Mouse (Mus musculus) stomach, postnatal 0 days (tissue): ENCODE measurements at regions not wholly inside any gene's neighbourhood (a gene's known extent, or its start where the extent isn't known, plus 50 kb on each side); places are given as distances from the start of the nearest gene placed in this dataset.
A peak's percentile ranks its signal among the peaks of the same experiment; 100 is the strongest.

Experiments used
- ATAC-seq: fragments of 200-750 bp; cut with Nextera tagmentation; 2 replicates; pipeline ENCODE4 v1.8.0; 2017; ENCODE audit not compliant: low FRiP score, low TSS enrichment
- DNase-seq: peaks from one replicate; pipeline ENCODE4 v3.0.0-alpha.2; 2016; ENCODE audit warnings: low spot score
- H3K27ac ChIP-seq: fragments of 300-500 bp; sonication (generic); replicated peaks from 2 replicates; pipeline ENCODE4 v1.5.1; 2014; ENCODE audit warnings: mild to moderate bottlenecking, control low read depth
- H3K27me3 ChIP-seq: fragments of 300-500 bp; sonication (generic); 2 replicates; pipeline ENCODE4 v1.6.1; 2014; ENCODE audit warnings: low read length; ENCODE audit not compliant: control insufficient read depth, insufficient read depth
- H3K36me3 ChIP-seq: fragments of 300-500 bp; sonication (generic); 2 replicates; pipeline ENCODE4 v1.6.1; 2014; ENCODE audit warnings: low read length, mixed read lengths; ENCODE audit not compliant: control insufficient read depth, insufficient read depth
- H3K4me1 ChIP-seq: fragments of 300-500 bp; sonication (generic); replicated peaks from 2 replicates; pipeline ENCODE4 v1.6.1; 2014; ENCODE audit warnings: antibody characterized with exemption; ENCODE audit not compliant: control insufficient read depth, insufficient read depth
- H3K4me2 ChIP-seq: fragments of 300-500 bp; sonication (generic); replicated peaks from 2 replicates; pipeline ENCODE4 v1.6.1; 2014; ENCODE audit warnings: low read depth, mild to moderate bottlenecking, control low read depth, moderate library complexity
- H3K4me3 ChIP-seq: fragments of 300-500 bp; sonication (generic); 2 replicates; pipeline ENCODE4 v1.5.1; 2014; ENCODE audit warnings: low read depth, low read length, control low read depth
- H3K9ac ChIP-seq: fragments of 300-500 bp; sonication (generic); 2 replicates; pipeline ENCODE4 v1.6.1; 2014; ENCODE audit warnings: mild to moderate bottlenecking, low read length, control low read depth, mixed read lengths
- H3K9me3 ChIP-seq: fragments of 300-500 bp; sonication (generic); 2 replicates; pipeline ENCODE4 v1.6.1; 2016; ENCODE audit warnings: low read length; ENCODE audit not compliant: control insufficient read depth
- CTCF ChIP-seq: IDR thresholded peaks from 2 replicates; pipeline ENCODE4 v1.5.1; 2016; ENCODE audit warnings: antibody characterized with exemption, low read depth, mild to moderate bottlenecking, moderate library complexity
- EP300 ChIP-seq: optimal IDR thresholded peaks from 2 replicates; pipeline ENCODE3; 2016; ENCODE audit warnings: antibody characterized with exemption
- WGBS: fragments of 180-500 bp; shearing (Covaris S2); extraction: QIAGEN DNeasy Blood & Tissue Kit; methylation state at CpG from one replicate; pipeline ENCODE4 v1.1.7; 2014; 5-methylcytosine and 5-hydroxymethylcytosine counted together

- DNase-seq: no peak
- no peak for TF ChIP-seq EP300
- peak; percentile 84 for TF ChIP-seq CTCF
Measured at GRCm38 (mm10) chr17:75617280-75617679, 65.5 kb upstream of the Fam98a start.

DNA sequence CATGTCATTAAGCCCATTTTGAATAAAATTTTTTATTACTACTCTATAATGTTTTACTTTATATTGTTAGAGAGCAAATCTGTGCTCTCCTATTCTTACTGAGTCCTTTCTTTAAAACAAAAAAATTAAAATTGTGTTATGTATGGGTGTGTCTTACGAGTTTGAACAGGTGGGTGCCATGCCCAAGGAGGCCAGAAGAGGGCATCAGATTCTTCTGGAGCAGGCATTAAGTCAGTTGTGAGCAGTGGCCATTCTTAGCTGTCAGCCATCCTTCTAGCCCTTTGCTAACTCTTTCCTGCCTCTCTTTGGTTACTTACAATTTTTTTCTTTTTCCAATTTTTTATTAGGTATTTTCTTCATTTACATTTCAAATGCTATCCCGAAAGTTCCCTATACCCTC is 63.6 kb upstream of the Fam98a start:
- H3K4me1 ChIP-seq: no peaks in the 10 kb centered on the region
- no peak overlapping the region for H3K9ac ChIP-seq
- DNase-seq (peak; percentile 30), ATAC-seq (no peak)
- 80% methylated on average over 2 of the region's 2 CpGs for WGBS
- no peaks in the 10 kb centered on the region for H3K27me3 ChIP-seq
- no peaks in the 10 kb centered on the region for H3K36me3 ChIP-seq
- TF ChIP-seq EP300: no peak
- peak; percentile 61 for TF ChIP-seq CTCF
- no peaks in the 10 kb centered on the region for H3K9me3 ChIP-seq
- H3K27ac ChIP-seq: no peak overlapping the region
- no peak overlapping the region for H3K4me3 ChIP-seq
- H3K4me2 ChIP-seq: no peak overlapping the region

More at GRCm38 (mm10) chr17:75617280-75617679, 65.5 kb upstream of the Fam98a start:
- no peaks in the 10 kb centered on the region for H3K4me1 ChIP-seq
- 0 out of 2 replicates have a peak, but pooled peaks have one; percentile 59 for ATAC-seq
- no peak overlapping the region for H3K4me3 ChIP-seq
- H3K4me2 ChIP-seq: no peak overlapping the region
- no peaks in the 10 kb centered on the region for H3K27me3 ChIP-seq
- 15% methylated on average over 6 of the region's 6 CpGs for WGBS
- H3K27ac ChIP-seq: no peak overlapping the region
- no peaks in the 10 kb centered on the region for H3K9me3 ChIP-seq
- H3K9ac ChIP-seq: no peak overlapping the region
- H3K36me3 ChIP-seq: no peaks in the 10 kb centered on the region

GRCm38 (mm10) chr17:75603417-75604086 is 51.8 kb upstream of the Fam98a start:
- Histone ChIP-seq H3K4me2 (no peak overlapping the region), H3K27me3 (no peaks in the 10 kb centered on the region), H3K9ac (no peak overlapping the region), H3K36me3 (no peaks in the 10 kb centered on the region), H3K4me3 (no peak overlapping the region), H3K9me3 (no peaks in the 10 kb centered on the region), H3K27ac (no peak overlapping the region), H3K4me1 (no peaks in the 10 kb centered on the region)
- TF ChIP-seq EP300: no peak
- TF ChIP-seq CTCF: no peak
- DNase-seq: no peak
- 21% methylated on average over 4 of the region's 4 CpGs for WGBS
- no peak for ATAC-seq
